Mouse (Mus musculus): ENCODE results near the gene Dnah17. TPM values are rescaled to one million over a fixed set of nuclear protein-coding genes. Genes with fewer than 3 reads are reported as not detected.

Gene Dnah17
- polyA plus RNA-seq, 1 experiment from 2014 or later, result 0.04 TPM

DNA sequence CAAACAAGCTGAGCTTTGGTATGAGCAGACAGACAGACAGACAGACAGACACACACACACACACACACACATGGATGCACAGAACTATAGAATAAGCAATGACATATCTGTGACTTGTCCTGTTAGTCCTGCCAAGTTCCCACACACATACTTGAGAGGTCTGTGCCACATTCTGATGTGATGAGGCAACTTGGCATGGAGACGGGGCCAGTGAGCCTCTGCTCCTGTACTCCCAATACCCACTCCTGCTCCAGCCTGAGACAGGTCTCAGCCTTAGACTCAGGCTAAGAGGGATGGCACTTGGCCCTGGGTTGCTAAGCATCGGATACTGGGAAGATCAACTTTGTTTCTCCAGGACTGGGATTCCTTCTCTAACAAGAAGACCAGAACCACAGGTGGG lies 30.3 kb upstream of the Dnah17 start:
- TF ChIP-seq CTCF (IDR thresholded peaks at IDR 0.05; ENCODE audit: low read depth) (no peak), EP300 (optimal IDR thresholded peaks at IDR 0.05) (no peak)
- no peak overlapping the region for H3K9ac ChIP-seq (ENCODE audit: low read length)
- H3K4me2 ChIP-seq (replicated peaks; ENCODE audit: low read depth), result no peak overlapping the region
- H3K4me3 ChIP-seq (ENCODE audit: low read depth, low read length), result no peak overlapping the region
- ATAC-seq (ENCODE audit: low FRiP score, low TSS enrichment) (peak; percentile 24; the same call in 1 of the 2 replicates), DNase-seq (ENCODE audit: low spot score) (no peak)
- H3K36me3 ChIP-seq (ENCODE audit: control insufficient read depth, insufficient read depth, low read length), result no peaks in the 10 kb centered on the region
- WGBS, result 62% methylated on average over 2 of the region's 2 CpGs
- no peak overlapping the region for H3K27ac ChIP-seq (replicated peaks)
- no peaks in the 10 kb centered on the region; the same call in 1 of the 2 replicates for H3K4me1 ChIP-seq (replicated peaks; ENCODE audit: control insufficient read depth, insufficient read depth)
- no peaks in the 10 kb centered on the region for H3K27me3 ChIP-seq (ENCODE audit: control insufficient read depth, insufficient read depth, low read length)
- no peaks in the 10 kb centered on the region for H3K9me3 ChIP-seq (ENCODE audit: control insufficient read depth, low read length)

- H3K36me3 ChIP-seq (ENCODE audit: control insufficient read depth, insufficient read depth, low read length), result no peaks in the 10 kb centered on the region
- H3K27me3 ChIP-seq (ENCODE audit: control insufficient read depth, insufficient read depth, low read length), result no peaks in the 10 kb centered on the region
- 58% methylated on average over 4 of the region's 4 CpGs for WGBS
- no peak overlapping the region for H3K4me2 ChIP-seq (replicated peaks; ENCODE audit: low read depth)
- ATAC-seq (ENCODE audit: low FRiP score, low TSS enrichment) (no peak), DNase-seq (ENCODE audit: low spot score) (no peak)
- H3K4me1 ChIP-seq (replicated peaks; ENCODE audit: control insufficient read depth, insufficient read depth), result no peaks in the 10 kb centered on the region
- no peaks in the 10 kb centered on the region for H3K9me3 ChIP-seq (ENCODE audit: control insufficient read depth, low read length)
- no peak overlapping the region for H3K9ac ChIP-seq (ENCODE audit: low read length)
- no peak overlapping the region for H3K4me3 ChIP-seq (ENCODE audit: low read depth, low read length)
- TF ChIP-seq CTCF (IDR thresholded peaks at IDR 0.05; ENCODE audit: low read depth) (no peak), EP300 (optimal IDR thresholded peaks at IDR 0.05) (no peak)
- H3K27ac ChIP-seq (replicated peaks), result no peak overlapping the region
Measured at GRCm38 (mm10) chr11:118158753-118159152, 28.3 kb upstream of the Dnah17 start.

GRCm38 (mm10) chr11:118156480-118157060 lies 26.1 kb upstream of the Dnah17 start:
- Histone ChIP-seq H3K27me3 (ENCODE audit: control insufficient read depth, insufficient read depth, low read length) (no peaks in the 10 kb centered on the region), H3K4me3 (ENCODE audit: low read depth, low read length) (no peak overlapping the region), H3K9ac (ENCODE audit: low read length) (no peak overlapping the region), H3K27ac (replicated peaks) (peak overlapping the region; percentile 35; the same call in 1 of the 2 replicates), H3K36me3 (ENCODE audit: control insufficient read depth, insufficient read depth, low read length) (no peaks in the 10 kb centered on the region), H3K4me2 (replicated peaks; ENCODE audit: low read depth) (no peak overlapping the region), H3K4me1 (replicated peaks; ENCODE audit: control insufficient read depth, insufficient read depth) (no peaks in the 10 kb centered on the region), H3K9me3 (ENCODE audit: control insufficient read depth, low read length) (no peaks in the 10 kb centered on the region)
- WGBS, result 48% methylated on average over 8 of the region's 8 CpGs
- TF ChIP-seq EP300 (optimal IDR thresholded peaks at IDR 0.05), result no peak
- TF ChIP-seq CTCF (IDR thresholded peaks at IDR 0.05; ENCODE audit: low read depth), result no peak
- DNase-seq (ENCODE audit: low spot score) (no peak), ATAC-seq (ENCODE audit: low FRiP score, low TSS enrichment) (no peak)

- no peak for TF ChIP-seq EP300 (optimal IDR thresholded peaks at IDR 0.05)
- no peak overlapping the region for H3K9ac ChIP-seq (ENCODE audit: low read length)
- ATAC-seq (ENCODE audit: low FRiP score, low TSS enrichment) (no peak), DNase-seq (ENCODE audit: low spot score) (no peak)
- WGBS, result 66% methylated on average over 4 of the region's 4 CpGs
- H3K36me3 ChIP-seq (ENCODE audit: control insufficient read depth, insufficient read depth, low read length), result no peaks in the 10 kb centered on the region
- H3K4me1 ChIP-seq (replicated peaks; ENCODE audit: control insufficient read depth, insufficient read depth), result no peaks in the 10 kb centered on the region
- no peaks in the 10 kb centered on the region for H3K9me3 ChIP-seq (ENCODE audit: control insufficient read depth, low read length)
- H3K4me3 ChIP-seq (ENCODE audit: low read depth, low read length), result no peak overlapping the region
- H3K27ac ChIP-seq (replicated peaks), result no peak overlapping the region
- H3K4me2 ChIP-seq (replicated peaks; ENCODE audit: low read depth), result no peak overlapping the region
- H3K27me3 ChIP-seq (ENCODE audit: control insufficient read depth, insufficient read depth, low read length), result no peaks in the 10 kb centered on the region
Measured at GRCm38 (mm10) chr11:118152964-118153363, 22.5 kb upstream of the Dnah17 start.

DNA sequence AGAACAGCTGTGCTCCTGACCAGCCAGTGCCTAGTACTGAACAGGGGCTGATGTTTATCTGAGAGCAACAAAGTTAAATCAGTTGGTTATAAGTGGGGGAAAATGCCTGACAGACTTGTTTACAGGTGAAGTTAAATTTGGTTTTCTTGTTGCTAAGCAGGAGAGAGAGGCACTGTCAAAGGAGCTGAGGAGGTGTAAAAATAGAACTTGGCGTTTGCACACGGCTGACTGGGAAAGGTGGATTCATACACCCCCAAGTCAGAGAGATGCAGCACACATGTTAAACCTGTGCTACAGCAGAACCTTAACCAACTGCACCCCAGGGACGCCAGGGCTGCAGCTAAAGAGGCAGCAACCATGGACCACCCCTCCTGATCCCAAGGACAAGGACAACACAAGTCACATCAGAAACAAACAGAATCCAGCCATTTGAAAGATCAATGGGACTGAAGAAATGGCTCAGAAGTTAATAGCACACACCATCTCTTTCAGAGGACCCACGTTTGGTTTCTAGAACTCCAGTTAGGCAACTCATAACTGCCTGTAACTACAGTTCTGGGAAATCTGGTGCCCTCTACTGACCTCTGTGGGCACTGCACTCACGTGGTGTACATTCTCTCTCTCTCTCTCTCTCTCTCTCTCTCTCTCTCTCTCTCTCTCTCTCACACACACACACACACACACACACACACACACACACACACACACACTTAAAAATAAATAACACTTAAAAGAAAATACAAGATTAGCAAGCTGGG lies 21.2 kb upstream of the Dnah17 start:
- no peak overlapping the region for H3K4me2 ChIP-seq (replicated peaks; ENCODE audit: low read depth)
- WGBS, result 84% methylated on average over 5 of the region's 5 CpGs
- no peaks in the 10 kb centered on the region for H3K36me3 ChIP-seq (ENCODE audit: control insufficient read depth, insufficient read depth, low read length)
- H3K9me3 ChIP-seq (ENCODE audit: control insufficient read depth, low read length), result no peaks in the 10 kb centered on the region
- ATAC-seq (ENCODE audit: low FRiP score, low TSS enrichment) (no peak), DNase-seq (ENCODE audit: low spot score) (no peak)
- H3K27ac ChIP-seq (replicated peaks), result no peak overlapping the region
- H3K9ac ChIP-seq (ENCODE audit: low read length), result no peak overlapping the region
- H3K4me1 ChIP-seq (replicated peaks; ENCODE audit: control insufficient read depth, insufficient read depth), result no peaks in the 10 kb centered on the region
- H3K4me3 ChIP-seq (ENCODE audit: low read depth, low read length), result no peak overlapping the region
- no peaks in the 10 kb centered on the region for H3K27me3 ChIP-seq (ENCODE audit: control insufficient read depth, insufficient read depth, low read length)
- TF ChIP-seq EP300 (optimal IDR thresholded peaks at IDR 0.05) (no peak), CTCF (IDR thresholded peaks at IDR 0.05; ENCODE audit: low read depth) (peak; percentile 34; the same call in 1 of the 2 replicates)

DNA sequence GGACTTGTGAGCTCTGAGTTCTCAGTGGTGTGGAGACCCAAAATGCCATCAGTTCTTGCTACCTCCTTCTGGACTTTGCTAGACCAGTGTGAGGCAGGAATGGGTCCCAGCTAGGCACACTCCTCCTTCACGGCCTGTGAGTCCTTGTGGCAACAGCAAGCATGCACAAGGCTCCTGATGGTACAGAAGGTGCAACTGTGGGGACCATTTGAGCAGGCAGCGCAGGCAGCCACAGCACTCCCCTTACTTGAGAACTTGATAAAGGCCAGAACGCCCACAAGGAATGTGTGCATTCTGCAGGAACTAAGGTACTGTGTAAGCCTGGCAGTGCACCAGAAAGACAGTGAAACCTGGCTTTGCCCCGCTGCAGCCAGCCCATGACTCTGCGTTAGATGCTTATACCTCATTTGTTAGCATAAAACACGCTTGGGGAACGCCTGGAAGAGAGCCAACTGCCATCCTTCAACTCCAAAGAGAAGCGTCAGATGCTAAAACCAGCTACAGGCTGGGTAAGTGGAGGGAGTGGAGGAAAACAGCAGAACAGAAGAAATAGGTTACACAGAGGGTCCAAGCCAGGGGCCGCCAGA lies 19.8 kb upstream of the Dnah17 start:
- Histone ChIP-seq H3K9me3 (ENCODE audit: control insufficient read depth, low read length) (no peaks in the 10 kb centered on the region), H3K9ac (ENCODE audit: low read length) (no peak overlapping the region), H3K27ac (replicated peaks) (peak overlapping the region; percentile 56), H3K4me2 (replicated peaks; ENCODE audit: low read depth) (no peak overlapping the region), H3K4me3 (ENCODE audit: low read depth, low read length) (no peak overlapping the region), H3K27me3 (ENCODE audit: control insufficient read depth, insufficient read depth, low read length) (no peaks in the 10 kb centered on the region), H3K4me1 (replicated peaks; ENCODE audit: control insufficient read depth, insufficient read depth) (no peaks in the 10 kb centered on the region), H3K36me3 (ENCODE audit: control insufficient read depth, insufficient read depth, low read length) (no peaks in the 10 kb centered on the region)
- TF ChIP-seq EP300 (optimal IDR thresholded peaks at IDR 0.05) (no peak), CTCF (IDR thresholded peaks at IDR 0.05; ENCODE audit: low read depth) (no peak)
- peak; percentile 68 for DNase-seq (ENCODE audit: low spot score)
- peak; percentile 43 for ATAC-seq (ENCODE audit: low FRiP score, low TSS enrichment)
- 25% methylated on average over 9 of the region's 9 CpGs for WGBS

All from stomach, postnatal 0 days (tissue).